11 mouse cellular contexts compared by ENCODE assay signal in the genomic region with DNA sequence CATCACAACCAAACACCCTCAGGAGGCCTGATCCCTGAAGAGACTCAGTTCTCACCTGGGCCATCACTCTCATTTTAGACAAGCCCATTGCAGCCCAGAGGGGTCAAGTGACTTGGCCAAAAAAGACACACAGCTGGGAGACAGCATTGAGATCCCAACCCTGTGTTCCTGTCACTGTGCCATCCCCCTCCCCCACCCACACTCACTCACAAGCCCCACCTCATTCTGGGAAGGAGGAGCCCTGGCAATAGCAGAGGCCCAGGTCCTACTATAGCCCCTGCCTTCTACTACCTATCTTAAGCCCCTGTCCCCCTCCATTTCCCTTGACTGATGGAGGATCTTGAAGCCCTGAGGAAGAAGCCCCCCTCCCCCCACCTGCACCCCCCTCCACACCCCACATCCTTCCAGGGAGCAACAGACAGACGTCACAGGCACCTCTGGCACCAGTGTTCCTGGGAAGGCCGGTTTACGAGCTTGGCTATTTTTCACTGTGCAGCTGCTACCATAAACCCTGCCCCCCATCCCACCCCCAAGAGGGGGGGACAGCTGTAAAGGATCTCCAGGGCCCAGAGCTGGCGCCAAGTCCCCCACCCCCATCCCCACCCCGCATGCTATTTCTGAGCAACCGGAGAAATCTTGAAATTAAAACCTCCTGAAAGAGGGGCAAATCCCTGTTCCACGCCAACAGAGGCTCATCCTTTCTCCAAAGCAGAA. TPM values are rescaled to one million over a fixed set of nuclear protein-coding genes. Genes with fewer than 3 reads are reported as not detected.
A peak's percentile ranks its signal among the peaks of the same experiment; 100 is the strongest.
DNase-seq lines count a peak whose midpoint lies in the region; ATAC-seq and TF ChIP-seq lines count a peak whose summit lies in the region.
"Had no signal": no experiment of that assay in that cellular context is flagged by ENCODE, and none has a peak within 500 bp of the region (broad histone marks: within the 10 kb centered on the region; RNA-seq: fewer than 3 reads in every experiment).

No protein-coding gene starts in this region.

- H3K4me2 ChIP-seq in limb, embryonic 15.5 days, result no peak overlapping the region; the same call in 1 of the 2 replicates
- H3K4me2 ChIP-seq in forebrain, postnatal 0 days (ENCODE audit: low read depth), result no peak overlapping the region
- H3K4me2 ChIP-seq: midbrain, embryonic 15.5 days had no signal

- no peak for TF ChIP-seq CTCF in thymus, adult 2 months (IDR thresholded peaks at IDR 0.05; ENCODE audit: borderline replicate concordance, control insufficient read depth, extremely low read depth, insufficient read depth, low read length, poor library complexity)
- TF ChIP-seq CTCF in forebrain, postnatal 0 days (IDR thresholded peaks at IDR 0.05; ENCODE audit: low read depth), result no peak

- ATAC-seq in limb, embryonic 15.5 days (ENCODE audit: insufficient number of reproducible peaks, low FRiP score, low TSS enrichment, low read depth), result peak; percentile 85
- ATAC-seq in forebrain, postnatal 0 days, result no peak
- ATAC-seq: midbrain, embryonic 15.5 days had no signal

- H3K27me3 ChIP-seq in limb, embryonic 15.5 days, result no peaks in the 10 kb centered on the region
- no peaks in the 10 kb centered on the region for H3K27me3 ChIP-seq in thymus, adult 2 months (ENCODE audit: control insufficient read depth, insufficient read depth, low read length)
- no peaks in the 10 kb centered on the region for H3K27me3 ChIP-seq in forebrain, postnatal 0 days (ENCODE audit: insufficient read depth, low read length)

- H3K4me3 ChIP-seq in limb, embryonic 15.5 days, result no peak overlapping the region
- H3K4me3 ChIP-seq in thymus, adult 2 months (ENCODE audit: control insufficient read depth, insufficient read depth, low read length), result no peak overlapping the region
- H3K4me3 ChIP-seq in forebrain, postnatal 0 days (ENCODE audit: low read depth, low read length), result no peak overlapping the region
- H3K4me3 ChIP-seq: midbrain, embryonic 15.5 days had no signal

- TF ChIP-seq POLR2A in thymus, adult 2 months (IDR thresholded peaks at IDR 0.05; ENCODE audit: control insufficient read depth, extremely low read depth, insufficient read depth, low read length, poor library complexity), result no peak

- no peaks in the 10 kb centered on the region for H3K9me3 ChIP-seq in limb, embryonic 15.5 days
- H3K9me3 ChIP-seq in forebrain, postnatal 0 days (ENCODE audit: low read length), result no peaks in the 10 kb centered on the region
- H3K9me3 ChIP-seq: midbrain, embryonic 15.5 days had no signal

- H3K9ac ChIP-seq in limb, embryonic 15.5 days, result no peak overlapping the region
- no peak overlapping the region for H3K9ac ChIP-seq in forebrain, postnatal 0 days
- H3K9ac ChIP-seq: midbrain, embryonic 15.5 days had no signal

- H3K27ac ChIP-seq in limb, embryonic 15.5 days, result peak overlapping the region; percentile 83
- H3K27ac ChIP-seq in thymus, adult 2 months (ENCODE audit: control insufficient read depth, insufficient read depth, low read length), result no peak overlapping the region
- H3K27ac ChIP-seq in forebrain, postnatal 0 days (ENCODE audit: low read depth, low read length), result no peak overlapping the region
- H3K27ac ChIP-seq: midbrain, embryonic 15.5 days had no signal

- DNase-seq in gastrocnemius, postnatal 14 days, result peak; percentile 69
- no peak for DNase-seq in gastrocnemius, postnatal 36 days
- peak; percentile 27 for DNase-seq in urinary bladder, postnatal 25 days (ENCODE audit: low spot score)
- no peak for DNase-seq in urinary bladder, postnatal 10 days (ENCODE audit: low spot score)
- DNase-seq in thymus, adult 2 months, result no peak
- DNase-seq in forebrain, postnatal 0 days, result no peak
- DNase-seq in spleen, adult 18-20 months, result no peak
- DNase-seq: cerebellum, adult 2 months; right cerebral cortex, postnatal 14 days had no signal

- intact Hi-C loops in gastrocnemius, postnatal 14 days (cut with DNase I; ENCODE audit: low total_unique reads), result no loop called here
- intact Hi-C loops in gastrocnemius, postnatal 36 days (cut with DNase I), result no loop called here

- peaks cover 61% of the 10 kb centered on the region for H3K4me1 ChIP-seq in limb, embryonic 15.5 days
- peaks cover 8% of the 10 kb centered on the region for H3K4me1 ChIP-seq in thymus, adult 2 months (replicated peaks; ENCODE audit: control insufficient read depth, insufficient read depth, low read length)
- H3K4me1 ChIP-seq in forebrain, postnatal 0 days (ENCODE audit: insufficient read depth), result no peaks in the 10 kb centered on the region
- H3K4me1 ChIP-seq: midbrain, embryonic 15.5 days had no signal

- 10% methylated on average over 7 of the region's 7 CpGs for WGBS in limb, embryonic 15.5 days
- 72% methylated on average over 7 of the region's 7 CpGs for WGBS in thymus, adult 2 months
- WGBS in forebrain, postnatal 0 days, result 52% methylated on average over 7 of the region's 7 CpGs

- peaks cover 17% of the 10 kb centered on the region for H3K36me3 ChIP-seq in limb, embryonic 15.5 days
- no peaks in the 10 kb centered on the region for H3K36me3 ChIP-seq in thymus, adult 2 months (ENCODE audit: control insufficient read depth, insufficient read depth, low read length)
- H3K36me3 ChIP-seq in forebrain, postnatal 0 days (ENCODE audit: insufficient read depth), result no peaks in the 10 kb centered on the region
- H3K36me3 ChIP-seq: midbrain, embryonic 15.5 days had no signal

RNA-seq across cellular contexts. Expression of a gene that starts 11.1 kb away (rescaled TPM):
- 10 to 100 TPM in 1 of 2 experiments, 1 to 10 TPM in 1; 5.8 to 11.2 TPM for total RNA-seq in gastrocnemius, postnatal 14 days (2021)
- total RNA-seq in gastrocnemius, postnatal 36 days (2021), result 1 to 10 TPM; 2.2 to 2.7 TPM
- polyA plus RNA-seq in limb, embryonic 15.5 days (2015; fragmentation: Nextera tagmentation; extraction: Ambion mirVana), result 202 and 204 TPM in 2 replicates
- 8.8 and 11.7 TPM in 2 replicates for polyA plus RNA-seq in thymus, adult 2 months (2012; rRNA removed)
- total RNA-seq in forebrain, postnatal 0 days (2014; rRNA removed), result 5.8 and 8.2 TPM in 2 replicates
- 5.9 and 7.1 TPM in 2 replicates for polyA plus RNA-seq in forebrain, postnatal 0 days (2015; fragmentation: Nextera tagmentation; extraction: Ambion mirVana)

RNA-seq across cellular contexts. Expression of a gene that starts 16.7 kb away (rescaled TPM):
- total RNA-seq in gastrocnemius, postnatal 14 days (2021), result 100 to 1,000 TPM in 1 of 2 experiments, 10 to 100 TPM in 1; 92.5 to 102 TPM
- 100 to 1,000 TPM; 137 to 139 TPM for total RNA-seq in gastrocnemius, postnatal 36 days (2021)
- 91.0 and 99.0 TPM in 2 replicates for polyA plus RNA-seq in limb, embryonic 15.5 days (2015; fragmentation: Nextera tagmentation; extraction: Ambion mirVana)
- 80.6 and 93.7 TPM in 2 replicates for polyA plus RNA-seq in thymus, adult 2 months (2012; rRNA removed)
- 67.2 and 88.2 TPM in 2 replicates for total RNA-seq in forebrain, postnatal 0 days (2014; rRNA removed)
- polyA plus RNA-seq in forebrain, postnatal 0 days (2015; fragmentation: Nextera tagmentation; extraction: Ambion mirVana), result 98.9 and 119 TPM in 2 replicates

RNA-seq across cellular contexts. Expression of a gene that starts 16.9 kb away (rescaled TPM):
- total RNA-seq in gastrocnemius, postnatal 14 days (2021), result 1 to 10 TPM; 6.5 to 6.9 TPM
- 1 to 10 TPM; 7.3 to 8.0 TPM for total RNA-seq in gastrocnemius, postnatal 36 days (2021)
- polyA plus RNA-seq in limb, embryonic 15.5 days (2015; fragmentation: Nextera tagmentation; extraction: Ambion mirVana), result 38.4 and 45.9 TPM in 2 replicates
- polyA plus RNA-seq in thymus, adult 2 months (2012; rRNA removed), result 47.5 and 53.1 TPM in 2 replicates
- total RNA-seq in forebrain, postnatal 0 days (2014; rRNA removed), result 47.4 and 54.0 TPM in 2 replicates
- polyA plus RNA-seq in forebrain, postnatal 0 days (2015; fragmentation: Nextera tagmentation; extraction: Ambion mirVana), result 21.6 and 28.5 TPM in 2 replicates

RNA-seq across cellular contexts. Expression of a gene that starts 43.2 kb away (rescaled TPM):
- 1 to 10 TPM; 1.1 TPM for total RNA-seq in gastrocnemius, postnatal 14 days (2021)
- total RNA-seq in gastrocnemius, postnatal 36 days (2021), result 1 to 10 TPM; 1.0 to 1.2 TPM
- 5.5 and 8.3 TPM in 2 replicates for polyA plus RNA-seq in limb, embryonic 15.5 days (2015; fragmentation: Nextera tagmentation; extraction: Ambion mirVana)
- polyA plus RNA-seq in thymus, adult 2 months (2012; rRNA removed), result 755 and 783 TPM in 2 replicates
- total RNA-seq in forebrain, postnatal 0 days (2014; rRNA removed), result 1.1 and 1.3 TPM in 2 replicates
- polyA plus RNA-seq in forebrain, postnatal 0 days (2015; fragmentation: Nextera tagmentation; extraction: Ambion mirVana), result 1.8 and 2.4 TPM in 2 replicates

RNA-seq across cellular contexts. Expression of a gene that starts 53.6 kb away (rescaled TPM):
- total RNA-seq in gastrocnemius, postnatal 14 days (2021), result 1 to 10 TPM; 4.9 TPM
- 1 to 10 TPM; 5.1 to 6.4 TPM for total RNA-seq in gastrocnemius, postnatal 36 days (2021)
- polyA plus RNA-seq in limb, embryonic 15.5 days (2015; fragmentation: Nextera tagmentation; extraction: Ambion mirVana), result 9.0 and 9.3 TPM in 2 replicates
- 8.0 and 8.2 TPM in 2 replicates for polyA plus RNA-seq in thymus, adult 2 months (2012; rRNA removed)
- total RNA-seq in forebrain, postnatal 0 days (2014; rRNA removed), result 9.2 TPM in 2 replicates
- 6.9 and 8.0 TPM in 2 replicates for polyA plus RNA-seq in forebrain, postnatal 0 days (2015; fragmentation: Nextera tagmentation; extraction: Ambion mirVana)

Comparison
In these comparisons a context has a peak if more than half of its experiments do, and no peak if none do; other contexts are left out.
1. DNase-seq: peak in gastrocnemius, postnatal 14 days (single experiment) and urinary bladder, postnatal 25 days (single experiment); none in gastrocnemius, postnatal 36 days (0 of 2), urinary bladder, postnatal 10 days (single experiment), thymus, adult 2 months (single experiment), forebrain, postnatal 0 days (single experiment) and spleen, adult 18-20 months (0 of 2).